Mouse (Mus musculus) embryonic facial prominence, embryonic 11.5 days (tissue): ENCODE measurements around the gene Olfr111. TPM values are rescaled to one million over a fixed set of nuclear protein-coding genes. Genes with fewer than 3 reads are reported as not detected.
"Not testable (repeated sequence)": the region's sequence is repeated elsewhere in the genome, so short reads cannot be mapped to it uniquely, and the experiment has no call there.

Experiments
- ATAC-seq: fragments of 200-750 bp; cut with Nextera tagmentation; replicated peaks from 2 replicates; pipeline ENCODE4 v1.8.0; 2017; ENCODE audit warnings: low read depth; ENCODE audit not compliant: insufficient number of reproducible peaks, low FRiP score, low TSS enrichment
- DNase-seq: peaks from one replicate; pipeline ENCODE4 v3.0.0-alpha.2; 2015; ENCODE audit warnings: low spot score
- H3K27ac ChIP-seq: fragments of 300-500 bp; sonication (generic); replicated peaks from 2 replicates; pipeline ENCODE4 v1.5.1; 2014; ENCODE audit warnings: mild to moderate bottlenecking, low read depth, low read length, control low read depth
- H3K27me3 ChIP-seq: fragments of 300-500 bp; sonication (generic); 2 replicates; pipeline ENCODE4 v1.6.1; 2014; ENCODE audit warnings: mild to moderate bottlenecking, low read length, moderate library complexity, mixed read lengths; ENCODE audit not compliant: control insufficient read depth, insufficient read depth
- H3K36me3 ChIP-seq: fragments of 300-500 bp; sonication (generic); replicated peaks from 2 replicates; pipeline ENCODE4 v1.6.1; 2014; ENCODE audit warnings: low read depth, mild to moderate bottlenecking, low read length, moderate library complexity, mixed read lengths; ENCODE audit not compliant: control insufficient read depth, insufficient read depth
- H3K4me1 ChIP-seq: fragments of 300-500 bp; sonication (generic); 2 replicates; pipeline ENCODE4 v1.6.1; 2014; ENCODE audit warnings: low read length, mixed read lengths; ENCODE audit not compliant: control insufficient read depth, insufficient read depth
- H3K4me2 ChIP-seq: fragments of 300-500 bp; sonication (generic); 2 replicates; pipeline ENCODE4 v1.6.1; 2014; ENCODE audit warnings: low read depth, mild to moderate bottlenecking, control low read depth, low read length, moderate library complexity
- H3K4me3 ChIP-seq: fragments of 300-500 bp; sonication (generic); 2 replicates; pipeline ENCODE4 v1.5.1; 2014; ENCODE audit warnings: low read depth, low read length, control low read depth
- H3K9ac ChIP-seq: fragments of 300-500 bp; sonication (generic); replicated peaks from 2 replicates; pipeline ENCODE4 v1.6.1; 2014; ENCODE audit warnings: mild to moderate bottlenecking, control low read depth, low read length
- H3K9me3 ChIP-seq: fragments of 300-500 bp; sonication (generic); replicated peaks from 2 replicates; pipeline ENCODE4 v1.6.1; 2016; ENCODE audit warnings: mild to moderate bottlenecking, low read length, inconsistent platforms, mixed read lengths; ENCODE audit not compliant: control insufficient read depth
- WGBS: fragments of 180-500 bp; shearing (Covaris S2); extraction: QIAGEN DNeasy Blood & Tissue Kit; methylation state at CpG from one replicate; pipeline ENCODE4 v1.1.7; 2014; 5-methylcytosine and 5-hydroxymethylcytosine counted together
- polyA plus RNA-seq: library from polyadenylated mRNA; unstranded; fragments of >200 nt; fragmentation: Nextera tagmentation; extraction: Ambion mirVana; gene quantifications from 2 replicates; pipeline ENCODE4 v1.2.1, GENCODE M21; 2014

Gene Olfr111
- not detected in 2 replicates for polyA plus RNA-seq

GRCm38 (mm10) chr17:37507730-37508129, at the start of gene Olfr111:
TSS of gene Olfr111 (plus strand) at chr17:37508030.
- 88% methylated on average over 4 of the region's 4 CpGs for WGBS
- Histone ChIP-seq H3K4me1 (no peaks in the 10 kb centered on the region), H3K36me3 (no peaks in the 10 kb centered on the region), H3K4me3 (no peak within 1 kb of the TSS), H3K9ac (no peak within 1 kb of the TSS), H3K4me2 (no peak within 1 kb of the TSS), H3K27me3 (no peaks in the 10 kb centered on the region), H3K27ac (no peak within 1 kb of the TSS), H3K9me3 (no peaks in the 10 kb centered on the region)
- no peak for DNase-seq
- ATAC-seq, result no peak

GRCm38 (mm10) chr17:37458616-37459015, 49.2 kb upstream of the Olfr111 start, which contains the start of gene Olfr109:
TSS of gene Olfr109 (plus strand) at chr17:37458916.
- no peaks in the 10 kb centered on the region for H3K27me3 ChIP-seq
- no peaks in the 10 kb centered on the region for H3K4me1 ChIP-seq
- H3K27ac ChIP-seq, result no peak within 1 kb of the TSS
- H3K36me3 ChIP-seq, result no peaks in the 10 kb centered on the region
- no peak within 1 kb of the TSS for H3K9ac ChIP-seq
- no peak within 1 kb of the TSS for H3K4me2 ChIP-seq
- no peaks in the 10 kb centered on the region for H3K9me3 ChIP-seq
- ATAC-seq, result no peak
- no peak for DNase-seq
- no peak within 1 kb of the TSS for H3K4me3 ChIP-seq
- 86% methylated on average over 1 of the region's 1 CpGs for WGBS

- no peak for ATAC-seq
- no peak within 1 kb of the TSS for H3K4me3 ChIP-seq
- H3K4me2 ChIP-seq, result no peak within 1 kb of the TSS
- H3K27me3 ChIP-seq, result no peaks in the 10 kb centered on the region
- H3K4me1 ChIP-seq, result no peaks in the 10 kb centered on the region
- H3K9ac ChIP-seq, result no peak within 1 kb of the TSS
- DNase-seq, result no peak
- no peak within 1 kb of the TSS for H3K27ac ChIP-seq
- H3K36me3 ChIP-seq, result no peaks in the 10 kb centered on the region
- H3K9me3 ChIP-seq, result no peaks in the 10 kb centered on the region
- 74% methylated on average over 2 of the region's 2 CpGs for WGBS
These were observed 24.4 kb upstream of the Olfr111 start, which contains the start of gene H2-M2 for GRCm38 (mm10) chr17:37483452-37483851. TSS of gene H2-M2 (minus strand) at chr17:37483552.

- H3K9ac ChIP-seq, result no peak within 1 kb of the TSS
- ATAC-seq, result no peak
- H3K4me2 ChIP-seq, result no peak within 1 kb of the TSS
- no peak within 1 kb of the TSS for H3K27ac ChIP-seq
- H3K27me3 ChIP-seq, result no peaks in the 10 kb centered on the region
- no peaks in the 10 kb centered on the region for H3K36me3 ChIP-seq
- WGBS, result 50% methylated on average over 1 of the region's 1 CpGs
- H3K4me3 ChIP-seq, result no peak within 1 kb of the TSS
- no peak for DNase-seq
- no peaks in the 10 kb centered on the region for H3K4me1 ChIP-seq
- no peaks in the 10 kb centered on the region for H3K9me3 ChIP-seq
These were observed 15.8 kb upstream of the Olfr111 start, which contains the start of gene Olfr110 for GRCm38 (mm10) chr17:37491930-37492518. TSS of gene Olfr110 (plus strand) at chr17:37492468.

- not testable (repeated sequence) for H3K9ac ChIP-seq, H3K36me3 ChIP-seq, DNase-seq, H3K27me3 ChIP-seq, H3K4me3 ChIP-seq, ATAC-seq, H3K9me3 ChIP-seq, H3K4me2 ChIP-seq, H3K4me1 ChIP-seq, H3K27ac ChIP-seq
These were observed 16.8 kb downstream of the Olfr111 start for GRCm38 (mm10) chr17:37524612-37525011.

- 75% methylated on average over 1 of the region's 1 CpGs for WGBS
- not testable (repeated sequence) for H3K27ac ChIP-seq, H3K4me1 ChIP-seq, H3K9ac ChIP-seq, DNase-seq, H3K36me3 ChIP-seq, ATAC-seq, H3K9me3 ChIP-seq, H3K27me3 ChIP-seq, H3K4me3 ChIP-seq, H3K4me2 ChIP-seq
These were observed 17.6 kb downstream of the Olfr111 start for GRCm38 (mm10) chr17:37525427-37525826.

GRCm38 (mm10) chr17:37535173-37535572, 27.3 kb downstream of the Olfr111 start:
- no peak overlapping the region for H3K4me2 ChIP-seq
- H3K27ac ChIP-seq, result no peak overlapping the region
- ATAC-seq (no peak), DNase-seq (no peak)
- H3K36me3 ChIP-seq, result no peaks in the 10 kb centered on the region
- no peak overlapping the region for H3K4me3 ChIP-seq
- no peaks in the 10 kb centered on the region for H3K4me1 ChIP-seq
- no peak overlapping the region for H3K9ac ChIP-seq
- no peaks in the 10 kb centered on the region for H3K27me3 ChIP-seq
- H3K9me3 ChIP-seq, result no peaks in the 10 kb centered on the region

- H3K4me2 ChIP-seq, H3K36me3 ChIP-seq, ATAC-seq, H3K9me3 ChIP-seq, H3K4me1 ChIP-seq, H3K27me3 ChIP-seq, H3K4me3 ChIP-seq, H3K9ac ChIP-seq, DNase-seq, H3K27ac ChIP-seq: not testable (repeated sequence)
- 48% methylated on average over 1 of the region's 1 CpGs for WGBS
These were observed 30.6 kb downstream of the Olfr111 start for GRCm38 (mm10) chr17:37538416-37538815.
